Mouse (Mus musculus): ENCODE data around the gene Snw1. TPM values are rescaled to one million over a fixed set of nuclear protein-coding genes. Genes with fewer than 3 reads are reported as not detected.

Snw1 gene
- total RNA-seq, 2 experiments from 2014 or later, result 48.1 to 52.9 TPM

DNA sequence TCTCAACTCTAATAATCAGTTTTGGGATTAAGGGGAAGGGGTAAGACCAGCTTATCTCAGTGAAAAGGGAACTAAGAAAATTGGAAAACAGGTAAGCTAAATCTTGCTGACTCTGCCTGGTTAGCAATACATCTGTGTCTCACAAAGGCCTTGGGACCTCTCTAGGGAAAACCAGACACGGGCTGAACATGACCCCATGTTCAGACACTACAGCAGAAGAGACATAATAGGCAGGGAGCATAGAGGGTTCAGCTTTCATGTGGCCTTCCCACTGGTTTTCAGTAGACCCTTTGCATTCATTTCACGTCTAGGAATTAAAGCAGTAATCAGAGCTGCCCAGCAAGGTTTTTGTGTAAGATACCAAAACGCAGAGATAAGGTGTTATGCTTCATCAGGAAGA is 47.6 kb downstream of the Snw1 start:
- DNase-seq, result no peak
- intact Hi-C loops (cut with DNase I), result no loop called here

DNA sequence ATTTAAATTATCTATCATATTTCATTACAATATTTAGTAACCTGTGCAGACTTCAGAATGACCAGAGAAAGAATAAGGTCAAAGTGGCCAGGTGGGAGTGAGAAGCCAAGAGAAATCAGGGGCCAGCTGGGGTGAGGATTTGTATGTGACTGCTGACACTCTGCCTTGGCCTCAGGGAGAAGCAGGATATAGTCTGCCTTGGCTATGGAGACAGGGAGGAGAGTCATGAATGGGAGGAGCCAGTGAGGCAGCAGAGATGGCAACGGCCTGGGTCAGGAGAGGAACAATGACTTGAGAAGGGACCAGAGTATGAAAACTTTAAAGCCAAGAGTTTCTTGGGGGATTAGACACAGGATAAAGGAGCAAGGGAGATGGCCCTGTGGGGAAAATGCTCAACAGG is 48.4 kb downstream of the Snw1 start:
- DNase-seq, result no peak
- intact Hi-C loops (cut with DNase I), result no loop called here

DNA sequence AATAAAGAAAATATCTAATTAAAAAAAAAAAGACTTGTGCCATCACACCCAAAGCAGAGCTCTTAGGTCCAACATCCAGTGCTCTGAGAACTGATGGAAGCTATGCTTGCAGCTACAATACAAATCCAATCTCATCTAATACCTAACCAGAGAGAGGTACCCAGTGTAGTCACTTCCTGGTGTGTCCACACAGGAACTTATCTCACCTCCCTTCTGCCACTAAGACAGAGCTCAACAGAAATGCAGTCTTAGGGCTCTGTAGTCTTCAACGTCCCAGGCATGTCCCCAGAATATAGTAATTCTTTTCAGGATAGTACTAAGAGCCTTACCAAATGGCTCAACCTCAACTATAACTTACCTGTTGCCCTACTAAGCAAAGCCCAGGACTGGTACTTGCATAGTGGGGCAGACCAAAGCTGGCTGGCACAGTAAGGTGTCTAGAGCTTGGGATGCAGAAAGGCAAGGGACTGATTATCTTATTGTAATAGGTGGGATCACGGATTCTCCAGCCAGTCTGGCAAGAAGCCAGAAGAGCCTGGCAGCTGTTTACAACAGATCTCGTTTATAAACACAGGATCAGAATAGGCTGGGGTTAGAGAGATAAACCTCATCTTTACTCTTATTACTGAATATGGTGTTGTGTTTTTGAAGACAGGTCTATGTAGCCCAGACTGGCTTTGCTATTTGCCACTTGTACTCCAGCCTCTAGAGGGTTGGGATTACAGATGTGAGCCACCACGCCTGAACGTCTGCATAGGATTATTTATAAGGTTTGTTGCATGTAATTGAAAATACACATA is 50.2 kb downstream of the Snw1 start:
- intact Hi-C loops (cut with DNase I), result no loop called here
- no peak for DNase-seq

DNA sequence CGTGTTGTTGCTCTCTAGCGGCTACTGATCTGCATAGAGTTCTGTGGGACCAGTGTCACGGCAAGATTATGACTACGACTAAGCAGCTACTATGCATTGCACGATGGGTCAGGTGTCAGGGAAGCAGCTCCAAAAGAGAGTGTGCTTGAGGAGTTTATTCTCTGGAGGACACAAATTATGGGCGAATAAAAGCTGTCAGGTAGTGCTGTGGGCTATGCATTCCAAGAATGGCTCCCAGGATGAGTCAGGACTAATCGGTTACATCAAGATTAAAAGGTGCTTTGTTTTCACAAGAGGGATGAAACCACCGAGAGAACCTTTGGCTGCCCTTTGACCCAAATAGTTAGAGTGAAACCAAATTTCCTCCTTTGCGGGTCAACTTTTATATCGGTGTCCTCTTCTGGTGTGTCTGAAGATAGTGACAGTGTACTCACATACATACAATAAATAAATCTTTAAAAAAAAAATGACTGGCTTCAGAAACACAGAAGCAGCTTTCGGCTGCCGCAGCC is 52.0 kb downstream of the Snw1 start:
- intact Hi-C loops (cut with DNase I), result loop anchor here (5.0 kb wide), 1 partner anchor 153 kb away; the partner anchor contains the start of genes Ahsa1 and Vipas39
- DNase-seq, result no peak

DNA sequence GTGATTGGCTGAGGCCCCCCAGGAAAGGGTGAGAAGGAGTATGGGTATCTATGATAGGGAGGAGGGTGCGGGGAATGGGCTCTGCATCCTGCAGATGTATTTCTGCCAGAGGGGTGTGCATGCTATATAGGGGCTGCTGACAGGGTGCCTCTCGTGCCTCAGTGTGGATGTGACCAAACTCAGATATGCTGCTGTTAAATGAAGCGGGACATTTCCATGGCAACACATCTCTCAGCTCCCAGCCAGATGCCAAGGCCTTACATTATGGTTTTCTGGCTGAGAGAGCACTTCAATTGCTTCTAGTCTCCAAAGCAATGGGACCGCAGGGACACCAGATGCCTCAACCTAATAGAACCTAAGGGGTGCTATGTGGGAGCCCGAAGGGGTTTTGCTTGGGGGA is 53.2 kb downstream of the Snw1 start:
- intact Hi-C loops (cut with DNase I), result loop anchor here (5.0 kb wide), 1 partner anchor 152 kb away; the partner anchor contains the start of genes Ahsa1 and Vipas39

DNA sequence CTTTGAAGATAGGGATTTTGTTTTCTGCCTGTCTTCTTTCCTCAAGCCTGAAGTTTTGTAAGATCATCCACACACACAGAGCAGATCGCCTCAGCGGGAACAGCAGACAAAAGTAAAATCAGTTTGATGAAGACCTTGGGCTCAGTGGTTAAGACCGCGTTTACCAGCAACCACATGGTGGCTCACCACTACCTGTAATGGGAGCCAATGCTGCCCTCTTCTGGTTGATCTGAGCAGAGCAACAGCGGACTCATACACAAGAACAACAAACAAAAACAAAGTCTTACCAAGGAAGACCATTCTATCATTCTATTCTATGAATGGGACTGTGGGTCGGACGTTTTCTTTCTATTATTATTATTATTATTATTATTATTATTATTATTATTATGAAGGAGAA is 55.4 kb downstream of the Snw1 start:
- intact Hi-C loops (cut with DNase I), result loop anchor here (5.0 kb wide), 1 partner anchor 149 kb away; the partner anchor contains the start of genes Ahsa1 and Vipas39
- DNase-seq, result peak; percentile 66 to 72

More for the DNA sequence above, 53.2 kb downstream of the Snw1 start:
- DNase-seq, result no peak

DNA sequence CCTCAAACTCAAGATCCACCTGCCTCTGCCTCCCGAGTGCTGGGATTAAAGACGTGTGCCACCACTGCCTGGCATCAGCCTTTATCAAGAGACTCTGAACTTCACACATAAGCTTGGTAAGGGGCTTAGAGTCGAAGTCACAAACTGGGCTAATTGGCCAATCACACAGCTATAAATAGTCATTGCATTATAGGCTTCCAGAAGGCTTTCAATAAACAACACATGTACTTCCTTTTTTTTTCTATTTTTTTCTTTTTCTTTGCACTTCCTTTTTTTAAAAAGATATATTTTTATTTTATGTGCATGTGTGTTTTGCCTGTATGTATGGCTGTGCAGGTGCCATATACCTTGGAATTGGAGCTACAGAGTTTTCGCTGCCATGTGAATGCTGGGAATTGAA is 56.7 kb downstream of the Snw1 start:
- intact Hi-C loops (cut with DNase I), result loop anchor here (5.0 kb wide), 1 partner anchor 148 kb away; the partner anchor contains the start of genes Ahsa1 and Vipas39

DNA sequence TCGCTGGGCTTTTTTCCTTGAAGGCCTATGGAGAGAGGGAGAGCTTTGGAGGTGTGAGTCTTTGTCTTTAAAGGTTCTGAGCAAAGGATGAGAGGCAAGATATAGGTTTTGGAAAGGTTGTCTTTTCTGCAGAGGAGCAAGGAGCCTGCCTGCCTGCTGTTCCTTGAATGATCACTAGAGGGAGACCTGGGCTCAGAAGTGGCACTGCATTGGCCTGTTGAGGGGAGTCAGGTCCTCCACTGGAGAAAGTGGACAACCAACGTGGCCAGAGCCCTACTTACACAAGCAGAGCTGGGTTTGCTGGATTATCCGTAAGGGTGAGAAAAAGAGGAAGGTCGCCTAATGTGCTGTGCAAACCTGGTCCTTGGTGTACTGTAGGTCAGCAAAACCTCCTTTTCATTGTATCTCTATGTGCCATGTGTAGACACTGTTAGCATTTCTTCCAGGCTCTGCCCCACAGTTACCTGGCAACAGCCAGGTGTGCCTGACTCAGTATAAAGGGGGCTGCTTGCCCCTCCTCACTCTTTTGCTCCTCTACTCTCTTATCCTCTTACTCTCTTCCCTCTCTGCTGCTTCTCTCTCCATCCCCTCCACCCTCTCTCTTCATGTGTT is 58.8 kb downstream of the Snw1 start:
- intact Hi-C loops (cut with DNase I), result loop anchor here (5.0 kb wide), 1 partner anchor 61 kb away; no protein-coding TSS in a partner anchor
- peak; percentile 74 to 82 for DNase-seq

More for the DNA sequence above, 56.7 kb downstream of the Snw1 start:
- no peak for DNase-seq

DNA sequence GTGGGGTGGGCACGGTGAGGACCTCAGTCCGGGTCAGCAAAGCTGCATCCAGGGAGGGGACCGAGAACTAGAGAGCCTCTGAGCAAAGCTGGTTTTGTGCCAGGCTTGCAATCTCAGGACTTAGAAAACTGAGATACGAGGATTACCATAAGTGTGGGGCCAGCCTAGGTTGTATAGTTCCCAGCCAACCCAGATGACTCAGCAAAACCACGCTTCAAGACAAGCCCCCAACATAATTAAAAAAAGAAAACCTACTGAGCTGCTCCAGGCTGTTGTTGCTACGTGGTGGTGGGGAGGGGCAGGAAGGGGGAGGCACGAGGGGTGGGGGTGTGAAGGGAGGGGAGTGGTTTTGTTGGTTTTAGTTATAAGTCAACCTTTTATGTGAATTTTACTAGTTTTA is 61.1 kb downstream of the Snw1 start:
- DNase-seq, result no peak
- intact Hi-C loops (cut with DNase I), result loop anchor here (5.0 kb wide), 1 partner anchor 59 kb away; no protein-coding TSS in a partner anchor

DNA sequence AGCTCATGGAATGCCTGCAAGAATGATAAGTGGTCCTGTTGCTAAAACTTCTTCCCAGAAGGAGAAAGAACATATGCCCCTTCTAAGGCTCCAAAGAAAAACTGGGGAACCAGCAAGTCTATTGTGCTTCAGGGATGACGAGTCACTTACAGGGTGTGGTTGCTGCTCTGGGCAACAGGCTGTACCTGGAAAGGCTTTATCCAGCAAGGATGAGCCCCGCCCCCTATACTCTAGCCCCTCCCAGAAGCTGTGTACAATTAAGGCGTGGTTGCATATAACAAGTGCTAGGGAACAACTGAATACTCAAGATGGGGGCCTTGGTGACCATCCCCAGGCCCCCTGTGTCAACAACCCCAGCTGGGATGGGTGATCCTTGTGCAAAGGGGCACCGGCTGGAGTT is 63.0 kb downstream of the Snw1 start:
- no peak for DNase-seq
- intact Hi-C loops (cut with DNase I), result no loop called here

DNA sequence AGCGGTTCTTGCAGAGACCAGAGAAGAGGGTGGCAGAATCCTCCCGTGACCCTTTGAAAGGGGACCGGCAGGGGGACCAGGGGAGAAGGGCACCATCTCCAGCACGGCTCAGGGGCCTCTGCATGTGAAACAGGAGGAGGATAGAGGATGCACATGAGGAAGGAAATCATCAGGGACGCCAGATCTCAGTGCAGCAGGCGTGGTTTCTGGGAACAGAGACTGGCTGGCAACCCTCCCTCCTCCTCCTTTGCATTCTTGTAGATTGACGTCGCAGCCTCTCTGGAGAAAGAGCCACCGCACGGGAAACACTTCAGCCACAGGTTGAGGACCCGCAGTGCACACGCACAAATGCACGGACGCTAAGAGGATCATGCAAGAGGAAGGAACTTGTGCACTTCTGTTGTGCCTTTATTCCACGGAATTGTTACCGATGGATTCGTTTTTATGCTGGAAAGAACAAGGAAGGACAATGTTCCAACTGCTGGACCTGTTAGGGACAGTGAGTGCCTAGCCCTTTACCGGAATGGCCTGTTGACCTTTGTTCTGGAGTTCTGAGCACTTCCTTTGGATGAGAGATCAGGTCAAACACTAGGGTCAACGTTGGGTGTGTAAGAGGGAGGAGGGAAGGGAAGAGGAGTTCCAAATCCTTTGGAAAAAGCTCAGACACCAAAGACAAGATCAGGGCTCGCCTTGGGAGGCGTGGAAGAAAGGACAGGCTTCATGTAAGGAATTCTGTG is 64.0 kb downstream of the Snw1 start:
- DNase-seq, result peak; percentile 57 to 65
- intact Hi-C loops (cut with DNase I), result loop anchor here (2.0 kb wide), 1 partner anchor 15 kb away; no protein-coding TSS in a partner anchor

DNA sequence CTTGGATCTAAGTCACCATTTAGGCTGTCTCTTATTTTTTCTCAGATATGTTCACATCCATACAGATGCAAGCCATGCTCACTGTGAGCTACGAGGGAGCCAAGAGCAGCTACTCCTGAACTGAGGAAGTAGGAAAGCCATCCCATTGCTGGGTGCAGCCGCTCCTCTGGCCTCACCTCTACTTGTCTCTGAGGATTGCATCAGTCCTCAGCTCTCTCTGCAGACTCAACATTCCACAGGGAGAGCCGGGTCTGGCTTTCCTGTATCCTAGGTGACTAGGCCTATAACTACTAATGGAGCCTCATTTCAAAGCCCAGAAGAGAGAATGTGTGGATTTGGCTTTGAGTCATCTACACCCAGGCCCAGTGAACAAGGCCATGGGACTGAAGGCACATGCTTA is 66.4 kb downstream of the Snw1 start:
- no peak for DNase-seq
- intact Hi-C loops (cut with DNase I), result loop anchor here (2.0 kb wide), 1 partner anchor 13 kb away; no protein-coding TSS in a partner anchor

DNA sequence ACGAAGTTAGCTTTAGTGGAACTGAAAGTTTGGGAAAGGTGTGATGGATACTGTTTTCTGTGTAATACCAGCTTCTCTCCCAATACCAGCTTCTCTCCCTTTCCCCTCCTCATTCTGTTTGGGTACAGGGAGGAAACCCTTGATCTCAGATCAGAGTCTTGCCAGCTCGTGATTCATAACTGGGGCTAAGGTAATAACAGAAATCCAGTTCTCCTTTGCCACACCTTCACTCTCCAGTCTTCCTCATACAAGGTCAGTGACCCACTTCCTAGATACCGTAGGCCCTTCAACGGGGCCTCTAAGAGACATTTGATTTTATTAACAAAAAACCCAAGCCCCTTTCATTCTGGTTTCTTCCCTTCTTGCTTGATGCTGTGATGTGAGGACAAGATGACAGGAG is 66.9 kb downstream of the Snw1 start:
- intact Hi-C loops (cut with DNase I), result no loop called here
- DNase-seq, result no peak

DNA sequence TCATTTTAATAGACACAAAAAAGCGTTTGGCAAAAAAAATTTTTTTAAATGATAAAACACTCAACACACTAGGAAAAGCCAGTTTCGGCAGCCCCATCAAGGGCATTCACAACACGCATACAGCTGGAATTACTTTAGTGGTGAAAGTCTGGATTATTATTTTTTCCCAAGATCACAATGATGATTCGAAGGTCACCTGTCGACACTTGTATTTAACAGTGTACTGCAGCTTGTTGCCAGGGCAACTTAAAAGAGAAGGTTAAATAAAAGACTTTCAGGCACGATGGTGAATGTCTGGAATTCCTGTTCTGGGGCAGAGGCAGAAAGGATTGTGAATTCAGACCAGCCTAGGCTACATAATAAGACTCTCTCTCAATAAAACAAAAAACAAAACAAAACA is 70.2 kb downstream of the Snw1 start:
- DNase-seq, result no peak
- intact Hi-C loops (cut with DNase I), result no loop called here

DNA sequence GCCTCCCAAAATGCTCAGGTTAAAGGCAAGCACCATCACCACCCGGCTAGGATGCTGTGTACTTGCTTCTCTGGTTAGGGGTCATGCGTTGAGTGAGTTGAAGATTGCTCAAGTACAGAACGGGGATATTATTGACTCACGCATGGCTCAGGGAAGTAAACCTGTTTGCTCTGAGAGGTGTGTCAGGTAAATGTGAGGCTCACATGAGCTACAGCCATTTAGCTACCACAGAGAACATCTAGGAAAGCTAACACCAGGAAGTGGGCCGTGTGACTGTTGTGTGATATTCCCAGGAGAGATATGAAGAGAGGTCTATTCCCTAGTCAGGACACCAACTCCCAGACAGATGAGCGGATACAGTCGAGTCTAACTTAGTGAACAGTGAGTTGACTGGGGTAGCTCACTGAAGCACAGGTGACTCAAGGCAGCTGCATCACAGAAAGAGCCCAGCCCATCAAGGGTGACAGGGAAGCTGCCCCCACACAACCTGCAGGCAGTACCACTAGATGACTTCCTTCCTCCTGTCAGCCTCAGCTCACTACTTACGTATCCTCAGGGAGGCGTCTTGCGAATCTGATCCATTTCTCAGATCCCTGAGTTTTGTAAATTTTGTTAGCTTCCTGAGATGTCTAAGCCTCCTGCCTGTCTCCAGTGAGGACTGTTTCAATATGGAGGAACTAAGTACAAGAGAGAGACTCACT is 72.8 kb downstream of the Snw1 start:
- no peak for DNase-seq
- intact Hi-C loops (cut with DNase I), result no loop called here

Small RNAs within 50 kb of the gene (microRNA-seq; reads per million reads assigned to microRNA genes)
- 21.0 to 28.3 reads per million in 2 experiments for gene Mir3068 (ENCODE audit: borderline number of aligned reads in 2 of 2)

Other genes with a start within 250 kb of the Snw1 start
- gene Noxred1, start 233.5 kb downstream of the Snw1 start, total RNA-seq (2021), result under 1 TPM; 0.49 to 1.00 TPM
- 10 to 100 TPM; 21.2 to 24.5 TPM for gene Vipas39, start 206.0 kb downstream of the Snw1 start, total RNA-seq (2021)
- gene Ahsa1, start 205.8 kb downstream of the Snw1 start, total RNA-seq (2021), result 100 to 1,000 TPM; 120 to 147 TPM
- gene Ism2, start 172.6 kb downstream of the Snw1 start, total RNA-seq (2021), result not detected
- 10 to 100 TPM; 27.2 to 28.8 TPM for gene Sptlc2, start 83.9 kb downstream of the Snw1 start, total RNA-seq (2021)
- gene Slirp, start 28.4 kb downstream of the Snw1 start, total RNA-seq (2021), result 100 to 1,000 TPM; 161 to 175 TPM
- gene Alkbh1, start 28.3 kb downstream of the Snw1 start, total RNA-seq (2021), result 10 to 100 TPM in 1 of 2 experiments, 1 to 10 TPM in 1; 9.8 to 11.3 TPM
- not detected for gene Gm5788, start 22.4 kb upstream of the Snw1 start, total RNA-seq (2021)
- not detected for gene Gm8300, start 42.0 kb upstream of the Snw1 start, total RNA-seq (2021)
- gene Oog1, start 130.4 kb upstream of the Snw1 start, total RNA-seq (2021), result not detected
- not detected for gene Gm4027, start 146.6 kb upstream of the Snw1 start, total RNA-seq (2021)
- gene Gm16381, start 172.3 kb upstream of the Snw1 start, total RNA-seq (2021), result not detected

Data from heart, postnatal 36 days (tissue).